Mouse (Mus musculus) cortical plate, adult 2 months (tissue): Measurements from ENCODE around the gene Nat9.

ENCODE experiments used
- CTCF ChIP-seq: fragments of 200-500 bp; IDR thresholded peaks from 2 replicates; pipeline ENCODE4 v1.5.1; 2011; ENCODE audit warnings: mild to moderate bottlenecking, control low read depth, low read length; ENCODE audit not compliant: insufficient read depth; ENCODE audit errors: extremely low read depth
- POLR2A ChIP-seq: fragments of 200-500 bp; IDR thresholded peaks from 2 replicates; pipeline ENCODE4 v1.6.1; 2011; ENCODE audit warnings: mild to moderate bottlenecking, low read length, control low read depth; ENCODE audit not compliant: insufficient read depth; ENCODE audit errors: extremely low read depth

DNA sequence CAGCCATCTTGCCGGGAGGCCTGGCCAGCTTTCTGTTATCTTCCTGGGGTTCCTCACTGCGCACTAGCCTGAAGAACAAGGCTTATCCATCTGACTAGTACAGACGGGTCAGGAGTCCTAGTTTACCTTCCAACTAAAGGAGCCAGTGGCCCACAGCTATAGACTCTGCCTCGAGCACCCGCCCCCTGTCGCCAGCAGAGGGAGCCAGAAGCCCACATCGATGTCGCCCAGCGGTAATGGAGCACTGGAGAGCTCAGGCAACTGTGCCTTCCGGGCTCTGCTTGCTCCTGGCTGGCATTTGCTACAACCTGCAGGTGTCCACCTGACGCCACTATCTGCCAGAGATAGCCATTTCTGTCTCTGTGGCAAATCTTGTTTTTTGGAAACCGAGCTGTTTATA is 14.7 kb upstream of the Nat9 start:
- TF ChIP-seq CTCF, result peak; percentile 88
- TF ChIP-seq POLR2A, result no peak
